Mouse (Mus musculus) thymus, adult 2 months (tissue): Measurements from ENCODE around the gene Oog3. TPM values are rescaled to one million over a fixed set of nuclear protein-coding genes. Genes with fewer than 3 reads are reported as not detected.

ENCODE experiments used
- DNase-seq: peaks from one replicate; pipeline ENCODE4 v3.0.0; 2021
- H3K27ac ChIP-seq: fragments of 200-500 bp; 2 replicates; pipeline ENCODE4 v1.5.1; 2012; ENCODE audit warnings: low read length, control low read depth; ENCODE audit not compliant: control insufficient read depth, insufficient read depth
- H3K27me3 ChIP-seq: fragments of 200-500 bp; 2 replicates; pipeline ENCODE4 v1.6.1; 2012; ENCODE audit warnings: mild to moderate bottlenecking, low read length, moderate library complexity, mixed read lengths; ENCODE audit not compliant: control insufficient read depth, insufficient read depth
- H3K36me3 ChIP-seq: fragments of 200-500 bp; 2 replicates; pipeline ENCODE4 v1.6.1; 2012; ENCODE audit warnings: mild to moderate bottlenecking, low read length, moderate library complexity; ENCODE audit not compliant: control insufficient read depth, insufficient read depth
- H3K4me1 ChIP-seq: fragments of 200-500 bp; replicated peaks from 2 replicates; pipeline ENCODE4 v1.6.1; 2012; ENCODE audit warnings: low read length; ENCODE audit not compliant: control insufficient read depth, insufficient read depth
- H3K4me3 ChIP-seq: fragments of 200-500 bp; 2 replicates; pipeline ENCODE4 v1.5.1; 2012; ENCODE audit warnings: mild to moderate bottlenecking, low read length, control low read depth, moderate library complexity; ENCODE audit not compliant: control insufficient read depth, insufficient read depth
- CTCF ChIP-seq: fragments of 200-500 bp; IDR thresholded peaks from 2 replicates; pipeline ENCODE4 v1.5.1; 2012; ENCODE audit warnings: mild to moderate bottlenecking, control low read depth, low read length, moderate library complexity, borderline replicate concordance; ENCODE audit not compliant: control insufficient read depth, poor library complexity, insufficient read depth; ENCODE audit errors: extremely low read depth
- POLR2A ChIP-seq: fragments of 200-500 bp; IDR thresholded peaks from 2 replicates; pipeline ENCODE4 v1.6.1; 2012; ENCODE audit warnings: mild to moderate bottlenecking, low read length, control low read depth, moderate library complexity; ENCODE audit not compliant: control insufficient read depth, poor library complexity, insufficient read depth; ENCODE audit errors: extremely low read depth
- WGBS: fragments of 180-500 bp; shearing (Covaris S2); methylation state at CpG from one replicate; pipeline ENCODE4 v1.1.7; 2018; 5-methylcytosine and 5-hydroxymethylcytosine counted together
- polyA plus RNA-seq: library from polyadenylated mRNA; depleted of rRNA; stranded (reverse); fragments of >200 nt; gene quantifications from 2 replicates; pipeline ENCODE4 v1.2.3, GENCODE M21; 2012; rRNA removed

The Oog3 gene
- not detected in 2 replicates for polyA plus RNA-seq

DNA sequence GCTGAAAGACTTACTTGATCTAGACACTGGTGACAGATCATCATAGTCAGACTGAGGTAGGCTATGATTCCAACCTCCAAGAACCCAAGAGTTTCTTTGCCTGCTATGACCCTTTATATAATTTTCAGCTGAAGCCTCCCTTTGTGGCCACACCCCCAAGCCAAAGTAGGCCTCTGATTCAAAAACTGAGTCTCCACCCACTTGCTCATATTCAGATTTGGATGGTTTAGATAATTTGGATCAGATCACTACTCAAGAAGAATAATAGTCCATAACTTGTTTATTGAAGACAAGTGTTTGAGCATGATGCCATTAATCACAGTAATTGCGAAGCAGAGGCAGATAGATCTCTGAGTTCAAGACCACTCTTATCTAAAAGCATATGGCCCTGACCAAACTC lies at the start of gene Oog3:
Gene Oog3, minus strand, starts transcription at position 101 of the 400 bp plus-strand sequence.
- Histone ChIP-seq H3K27ac (no peak within 1 kb of the TSS), H3K36me3 (no peaks in the 10 kb centered on the region), H3K4me3 (no peak within 1 kb of the TSS), H3K27me3 (no peaks in the 10 kb centered on the region; the same call in 1 of the 2 replicates), H3K4me1 (no peaks in the 10 kb centered on the region)
- 85% methylated on average over 1 of the region's 1 CpGs for whole genome bisulfite sequencing
- no peak for DNase-seq
- TF ChIP-seq CTCF (no peak), POLR2A (no peak)

DNA sequence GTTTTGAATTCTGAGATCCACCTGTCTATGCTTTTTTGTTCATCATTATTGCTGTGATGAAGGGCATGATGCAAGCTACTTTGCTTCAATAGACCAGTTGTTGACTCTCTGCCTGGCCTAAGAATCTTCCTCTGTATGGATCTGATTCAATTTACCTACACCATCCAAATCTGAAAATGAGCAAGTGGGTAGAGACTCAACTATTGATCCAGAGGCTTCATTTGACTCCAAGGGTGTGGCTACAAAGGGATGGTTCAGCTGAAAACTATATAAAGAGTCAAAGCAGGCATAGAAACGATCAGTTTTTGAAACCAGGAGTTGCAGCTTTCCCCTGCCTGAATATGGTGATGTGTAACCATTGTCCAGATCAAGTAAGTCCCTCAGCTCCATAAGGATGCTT lies 28.0 kb upstream of the Oog3 start, which contains the start of gene Oog2:
Gene Oog2, plus strand, starts transcription at position 301 of the 400 bp plus-strand sequence.
- H3K36me3 ChIP-seq, result no peaks in the 10 kb centered on the region
- no peak within 1 kb of the TSS for H3K27ac ChIP-seq
- H3K4me1 ChIP-seq, result no peaks in the 10 kb centered on the region
- H3K27me3 ChIP-seq, result no peaks in the 10 kb centered on the region
- no peak within 1 kb of the TSS for H3K4me3 ChIP-seq
- no peak for DNase-seq
- TF ChIP-seq POLR2A (no peak), CTCF (no peak)
- WGBS, result 39% methylated on average over 1 of the region's 1 CpGs

Other genes starting within 250 kb of the Oog3 start
- gene Pramef25, start 211.6 kb downstream of the Oog3 start, polyA plus RNA-seq, result not detected in 2 replicates
- gene Gm13101, start 195.7 kb downstream of the Oog3 start, polyA plus RNA-seq, result not detected in 2 replicates
- not detected in 2 replicates for gene Pramef17, start 168.3 kb downstream of the Oog3 start, polyA plus RNA-seq
- not detected in 2 replicates for gene Pramel4, start 103.5 kb downstream of the Oog3 start, polyA plus RNA-seq
- not detected in 2 replicates for gene Gm13102, start 56.2 kb downstream of the Oog3 start, polyA plus RNA-seq
- gene Oog2, start 28.1 kb upstream of the Oog3 start, polyA plus RNA-seq, result not detected in 2 replicates
- not detected in 2 replicates for gene C87977, start 50.7 kb upstream of the Oog3 start, polyA plus RNA-seq
- gene Pramel5, start 117.8 kb upstream of the Oog3 start, polyA plus RNA-seq, result not detected in 2 replicates
- gene Gm13128, start 167.6 kb upstream of the Oog3 start, polyA plus RNA-seq, result not detected in 2 replicates
- gene Gm13119, start 195.3 kb upstream of the Oog3 start, polyA plus RNA-seq, result not detected in 2 replicates
- not detected in 2 replicates for gene Pramef20, start 215.3 kb upstream of the Oog3 start, polyA plus RNA-seq
- 0.08 and 0.55 TPM in 2 replicates for gene Pramef12, start 245.8 kb upstream of the Oog3 start, polyA plus RNA-seq